Mouse (Mus musculus) T-helper 17 cell (primary cell): ENCODE measurements around the gene Asz1.

Experiments used
- in situ Hi-C, 2 experiments: fragments of 300-600 bp; cut with MboI, MseI; formaldehyde crosslinking; loops; 1 replicate in 1 of 2; 2 replicates in 1 of 2; pipeline ENCODE4 v1.15.1; 2025; ENCODE audit warnings: high pct_unique_total_duplicates in 2 of 2

The Asz1 gene

GRCm38 (mm10) chr6:18108934-18109333 lies at the start of gene Asz1:
TSS of gene Asz1 (minus strand) at chr6:18109061.
- in situ Hi-C loops: no loop called here

- in situ Hi-C loops: no loop called here
Observed at GRCm38 (mm10) chr6:18153031-18153430, 44.2 kb upstream of the Asz1 start.

- in situ Hi-C loops: no loop called here
Observed at GRCm38 (mm10) chr6:18135246-18135645, 26.4 kb upstream of the Asz1 start.

- in situ Hi-C loops: no loop called here
Observed at GRCm38 (mm10) chr6:18128059-18128458, 19.2 kb upstream of the Asz1 start.

- in situ Hi-C loops: no loop called here
Observed at GRCm38 (mm10) chr6:18127206-18127983, 18.5 kb upstream of the Asz1 start.

GRCm38 (mm10) chr6:18096861-18097260 lies 12.0 kb downstream of the Asz1 start:
- in situ Hi-C loops: no loop called here

- in situ Hi-C loops: no loop called here
Observed at GRCm38 (mm10) chr6:18089098-18089497, 19.8 kb downstream of the Asz1 start.

GRCm38 (mm10) chr6:18087160-18087804 lies 21.6 kb downstream of the Asz1 start:
- in situ Hi-C loops: no loop called here

- in situ Hi-C loops: no loop called here
Observed at GRCm38 (mm10) chr6:18078615-18079014, 30.2 kb downstream of the Asz1 start.

GRCm38 (mm10) chr6:18076986-18077385 lies 31.9 kb downstream of the Asz1 start:
- in situ Hi-C loops: no loop called here

- in situ Hi-C loops: no loop called here
Observed at GRCm38 (mm10) chr6:18076577-18076976, 32.3 kb downstream of the Asz1 start.

GRCm38 (mm10) chr6:18057899-18058298 lies 51.0 kb downstream of the Asz1 start:
- in situ Hi-C loops: no loop called here

- in situ Hi-C loops: no loop called here
Observed at GRCm38 (mm10) chr6:18051702-18052101, 57.2 kb downstream of the Asz1 start.

GRCm38 (mm10) chr6:18044299-18044698 lies 64.6 kb downstream of the Asz1 start:
- in situ Hi-C loops: no loop called here

- in situ Hi-C loops: no loop called here
Observed at GRCm38 (mm10) chr6:18043172-18043571, 65.7 kb downstream of the Asz1 start.

- in situ Hi-C loops: loop anchor here (5.0 to 10.0 kb wide), 2 partner anchors 60 to 1503 kb away; no protein-coding TSS in a partner anchor
Observed at GRCm38 (mm10) chr6:18032271-18032670, 76.6 kb downstream of the Asz1 start.

GRCm38 (mm10) chr6:18031509-18032010 lies 77.3 kb downstream of the Asz1 start:
- in situ Hi-C loops: loop anchor here (5.0 to 10.0 kb wide), 2 partner anchors 59 to 1503 kb away; no protein-coding TSS in a partner anchor

- in situ Hi-C loops: loop anchor here (5.0 to 10.0 kb wide), 2 partner anchors 59 to 1504 kb away; no protein-coding TSS in a partner anchor
Observed at GRCm38 (mm10) chr6:18030868-18031508, 77.9 kb downstream of the Asz1 start.

GRCm38 (mm10) chr6:18029746-18030656 lies 78.9 kb downstream of the Asz1 start, which contains the start of gene Wnt2:
TSS of gene Wnt2 (minus strand) at chr6:18030585.
- in situ Hi-C loops: loop anchor here (5.0 to 10.0 kb wide), 2 partner anchors 58 to 1505 kb away; no protein-coding TSS in a partner anchor

GRCm38 (mm10) chr6:18024133-18024794 lies 84.6 kb downstream of the Asz1 start:
- in situ Hi-C loops: no loop called here
